Mouse (Mus musculus): Measurements from ENCODE around the gene Cacna1h. TPM values are rescaled to one million over a fixed set of nuclear protein-coding genes. Genes with fewer than 3 reads are reported as not detected.
A peak's percentile ranks its signal among the peaks of the same experiment; 100 is the strongest.

The Cacna1h gene
- polyA plus RNA-seq, 1 experiment from 2014 or later = 9.7 TPM

GRCm38 (mm10) chr17:25345462-25345861 is 88.1 kb downstream of the Cacna1h start, which contains the start of gene Tpsab1:
Tpsab1 (minus strand) TSS chr17:25345562.
- 91% methylated on average over 4 of the region's 4 CpGs for WGBS
- no peaks in the 10 kb centered on the region for H3K36me3 ChIP-seq
- no peak for ATAC-seq (ENCODE audit: low FRiP score)
- no peak within 1 kb of the TSS for H3K27ac ChIP-seq
- no peaks in the 10 kb centered on the region for H3K4me1 ChIP-seq (replicated peaks)
- H3K9ac ChIP-seq = no peak within 1 kb of the TSS
- H3K4me2 ChIP-seq = no peak within 1 kb of the TSS
- no peaks in the 10 kb centered on the region for H3K27me3 ChIP-seq
- no peaks in the 10 kb centered on the region for H3K9me3 ChIP-seq
- H3K4me3 ChIP-seq = no peak within 1 kb of the TSS

GRCm38 (mm10) chr17:25341490-25341889 is 92.1 kb downstream of the Cacna1h start:
- no peak for ATAC-seq (ENCODE audit: low FRiP score)
- H3K27me3 ChIP-seq = no peaks in the 10 kb centered on the region
- H3K27ac ChIP-seq = no peak overlapping the region
- H3K4me3 ChIP-seq = no peak overlapping the region
- H3K4me2 ChIP-seq = no peak overlapping the region
- WGBS = 52% methylated on average over 3 of the region's 3 CpGs
- H3K4me1 ChIP-seq (replicated peaks) = no peaks in the 10 kb centered on the region
- no peak overlapping the region for H3K9ac ChIP-seq
- no peaks in the 10 kb centered on the region for H3K36me3 ChIP-seq
- no peaks in the 10 kb centered on the region for H3K9me3 ChIP-seq

- H3K9ac ChIP-seq = no peak overlapping the region
- H3K9me3 ChIP-seq = no peaks in the 10 kb centered on the region
- no peak overlapping the region for H3K4me2 ChIP-seq
- no peak overlapping the region for H3K27ac ChIP-seq
- WGBS = 89% methylated on average over 6 of the region's 6 CpGs
- H3K27me3 ChIP-seq = peaks cover 2% of the 10 kb centered on the region; the same call in 1 of the 2 replicates
- H3K4me3 ChIP-seq = no peak overlapping the region
- ATAC-seq (ENCODE audit: low FRiP score) = no peak
- H3K36me3 ChIP-seq = no peaks in the 10 kb centered on the region
- H3K4me1 ChIP-seq (replicated peaks) = no peaks in the 10 kb centered on the region
Measured at GRCm38 (mm10) chr17:25340003-25340402, 93.6 kb downstream of the Cacna1h start.

DNA sequence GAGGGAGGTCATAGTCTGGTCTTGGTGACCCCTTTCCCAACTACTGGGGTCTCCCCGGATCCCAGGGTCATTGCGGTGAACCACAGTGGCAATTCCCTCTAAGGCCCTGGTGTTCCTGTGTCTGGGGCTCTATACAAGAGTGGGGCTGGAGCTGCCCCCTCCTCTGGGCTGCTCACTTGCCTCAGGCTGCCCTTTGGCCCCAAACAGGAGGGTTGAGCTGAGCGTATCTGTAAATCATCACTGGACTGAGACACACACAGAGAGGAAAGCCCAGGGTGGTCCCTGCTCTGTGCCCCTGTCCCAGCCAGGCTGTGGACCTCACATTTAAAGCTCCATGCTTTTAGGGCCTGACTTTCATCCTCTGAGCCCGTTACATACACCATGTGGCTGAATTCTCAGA is 95.4 kb downstream of the Cacna1h start:
- no peaks in the 10 kb centered on the region for H3K9me3 ChIP-seq
- H3K27me3 ChIP-seq = peaks cover 15% of the 10 kb centered on the region; the same call in 1 of the 2 replicates
- no peaks in the 10 kb centered on the region for H3K36me3 ChIP-seq
- ATAC-seq (ENCODE audit: low FRiP score) = no peak
- no peak overlapping the region for H3K4me3 ChIP-seq
- H3K27ac ChIP-seq = no peak overlapping the region
- H3K4me2 ChIP-seq = no peak overlapping the region
- 80% methylated on average over 4 of the region's 4 CpGs for WGBS
- no peak overlapping the region for H3K9ac ChIP-seq
- no peaks in the 10 kb centered on the region for H3K4me1 ChIP-seq (replicated peaks)

DNA sequence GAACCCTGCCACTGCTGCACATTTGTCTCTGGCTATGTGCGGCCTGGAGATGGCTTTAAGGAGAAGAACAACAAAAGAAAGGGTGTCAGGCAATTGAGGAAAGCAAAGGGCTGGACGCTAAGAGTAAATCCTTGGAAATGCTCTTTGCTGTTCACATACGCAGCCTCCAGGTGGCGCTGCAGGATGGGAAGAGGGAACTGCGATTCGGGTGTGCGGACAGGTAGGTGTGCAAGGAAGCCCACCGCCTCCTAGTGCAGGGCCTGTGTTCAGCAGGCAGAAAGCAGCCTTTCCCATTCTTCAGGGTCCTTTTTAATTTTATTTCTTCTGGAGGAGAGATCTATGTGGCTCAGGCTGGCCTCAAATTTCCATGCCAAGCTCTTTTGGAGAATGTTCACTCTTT is 99.6 kb downstream of the Cacna1h start:
- no peak overlapping the region for H3K27ac ChIP-seq
- peak overlapping the region; percentile 55; the same call in 1 of the 2 replicates for H3K9ac ChIP-seq
- H3K9me3 ChIP-seq = no peaks in the 10 kb centered on the region
- WGBS = 2% methylated on average over 8 of the region's 8 CpGs
- no peaks in the 10 kb centered on the region for H3K4me1 ChIP-seq (replicated peaks)
- no peak overlapping the region for H3K4me3 ChIP-seq
- ATAC-seq (ENCODE audit: low FRiP score) = peak; percentile 59; the same call in 1 of the 2 replicates
- no peak overlapping the region for H3K4me2 ChIP-seq
- no peaks in the 10 kb centered on the region for H3K36me3 ChIP-seq
- H3K27me3 ChIP-seq = peaks cover 39% of the 10 kb centered on the region

- H3K9ac ChIP-seq = no peak overlapping the region
- no peaks in the 10 kb centered on the region for H3K9me3 ChIP-seq
- H3K27ac ChIP-seq = no peak overlapping the region
- no peak overlapping the region for H3K4me2 ChIP-seq
- WGBS = 78% methylated on average over 9 of the region's 9 CpGs
- no peak for ATAC-seq (ENCODE audit: low FRiP score)
- peaks cover 39% of the 10 kb centered on the region for H3K27me3 ChIP-seq
- no peaks in the 10 kb centered on the region for H3K36me3 ChIP-seq
- H3K4me1 ChIP-seq (replicated peaks) = no peaks in the 10 kb centered on the region
- no peak overlapping the region for H3K4me3 ChIP-seq
Measured at GRCm38 (mm10) chr17:25332321-25332720, 101.3 kb downstream of the Cacna1h start.

Other genes starting within 250 kb of the Cacna1h start
- gene BC003965, start 249.2 kb downstream of the Cacna1h start, polyA plus RNA-seq (2015; fragmentation: Nextera tagmentation; extraction: Ambion mirVana) = 33.1 and 35.0 TPM in 2 replicates
- gene Unkl, start 245.4 kb downstream of the Cacna1h start, polyA plus RNA-seq (2015; fragmentation: Nextera tagmentation; extraction: Ambion mirVana) = 11.3 and 11.9 TPM in 2 replicates
- 91.6 and 94.0 TPM in 2 replicates for gene Gnptg, start 193.7 kb downstream of the Cacna1h start, polyA plus RNA-seq (2015; fragmentation: Nextera tagmentation; extraction: Ambion mirVana)
- gene Tsr3, start 193.6 kb downstream of the Cacna1h start, polyA plus RNA-seq (2015; fragmentation: Nextera tagmentation; extraction: Ambion mirVana) = 59.6 and 62.9 TPM in 2 replicates
- gene Baiap3, start 177.4 kb downstream of the Cacna1h start, polyA plus RNA-seq (2015; fragmentation: Nextera tagmentation; extraction: Ambion mirVana) = 6.4 and 6.5 TPM in 2 replicates
- gene Ube2i, start 159.2 kb downstream of the Cacna1h start, polyA plus RNA-seq (2015; fragmentation: Nextera tagmentation; extraction: Ambion mirVana) = 566 and 573 TPM in 2 replicates
- not detected in 2 replicates for gene Prss34, start 135.4 kb downstream of the Cacna1h start, polyA plus RNA-seq (2015; fragmentation: Nextera tagmentation; extraction: Ambion mirVana)
- not detected in 2 replicates for gene Prss28, start 125.1 kb downstream of the Cacna1h start, polyA plus RNA-seq (2015; fragmentation: Nextera tagmentation; extraction: Ambion mirVana)
- gene Prss29, start 115.1 kb downstream of the Cacna1h start, polyA plus RNA-seq (2015; fragmentation: Nextera tagmentation; extraction: Ambion mirVana) = not detected in 2 replicates
- 0.08 TPM in 1 of 2 replicates, not detected in the other for gene Tpsab1, start 88.2 kb downstream of the Cacna1h start, polyA plus RNA-seq (2015; fragmentation: Nextera tagmentation; extraction: Ambion mirVana)
- gene Tpsb2, start 67.5 kb downstream of the Cacna1h start, polyA plus RNA-seq (2015; fragmentation: Nextera tagmentation; extraction: Ambion mirVana) = 0.14 TPM in 1 of 2 replicates, not detected in the other
- 0.85 and 0.90 TPM in 2 replicates for gene Tpsg1, start 64.5 kb downstream of the Cacna1h start, polyA plus RNA-seq (2015; fragmentation: Nextera tagmentation; extraction: Ambion mirVana)
- gene Tekt4, start 20.8 kb upstream of the Cacna1h start, polyA plus RNA-seq (2015; fragmentation: Nextera tagmentation; extraction: Ambion mirVana) = 1.1 and 2.0 TPM in 2 replicates
- gene Sstr5, start 63.5 kb upstream of the Cacna1h start, polyA plus RNA-seq (2015; fragmentation: Nextera tagmentation; extraction: Ambion mirVana) = 0.38 and 0.45 TPM in 2 replicates
- gene Sox8, start 136.9 kb upstream of the Cacna1h start, polyA plus RNA-seq (2015; fragmentation: Nextera tagmentation; extraction: Ambion mirVana) = 11.1 and 11.8 TPM in 2 replicates
- gene Lmf1, start 145.3 kb upstream of the Cacna1h start, polyA plus RNA-seq (2015; fragmentation: Nextera tagmentation; extraction: Ambion mirVana) = 22.6 and 24.0 TPM in 2 replicates

Measured in hindbrain, embryonic 13.5 days (tissue).